Mouse (Mus musculus): ENCODE results near the gene Ngef. TPM values are rescaled to one million over a fixed set of nuclear protein-coding genes. Genes with fewer than 3 reads are reported as not detected.

Gene Ngef
- polyA plus RNA-seq, 1 experiment: 5.2 TPM

DNA sequence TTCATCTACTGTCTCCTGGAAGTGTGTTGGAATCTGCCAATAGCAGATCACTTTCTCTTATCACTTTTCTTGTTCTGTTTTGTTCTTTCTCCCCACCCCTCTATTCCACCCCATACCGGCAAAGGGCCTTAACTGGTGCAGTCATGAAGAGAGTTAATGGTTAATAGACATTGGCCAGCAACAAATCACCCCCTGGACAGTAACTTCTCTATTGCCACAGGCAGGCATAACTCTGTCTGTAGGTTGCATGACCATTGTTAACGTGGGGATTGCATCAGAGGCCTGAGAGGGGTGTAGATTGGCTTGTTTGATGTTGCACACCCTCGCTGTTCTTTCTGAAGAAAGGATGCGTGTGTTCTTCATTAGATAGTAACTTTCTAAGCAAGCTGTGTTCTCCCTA is 124.2 kb downstream of the Ngef start:
- Histone ChIP-seq H3K4me3 (no peak overlapping the region), H3K27me3 (ENCODE audit: control insufficient read depth, insufficient read depth, insufficient read length) (no peaks in the 10 kb centered on the region), H3ac (ENCODE audit: control insufficient read depth, insufficient read length) (no peak overlapping the region), H3K79me2 (ENCODE audit: control insufficient read depth, insufficient read depth) (no peaks in the 10 kb centered on the region), H3K36me3 (ENCODE audit: control insufficient read depth, insufficient read depth) (peaks cover 55% of the 10 kb centered on the region), H3K4me2 (ENCODE audit: low read depth) (no peak overlapping the region)
- TF ChIP-seq USF1 (IDR thresholded peaks at IDR 0.05; ENCODE audit: low read depth) (no peak), MYOD1 (IDR thresholded peaks at IDR 0.05; ENCODE audit: control insufficient read depth in 1 of 3, insufficient read length in 2 of 3, low read depth in 2 of 3) (no peak), CEBPB (IDR thresholded peaks at IDR 0.05; ENCODE audit: insufficient read depth, poor library complexity, severe bottlenecking) (no peak), E2F4 (IDR thresholded peaks at IDR 0.05; ENCODE audit: insufficient read depth) (no peak), POLR2AphosphoS2 (IDR thresholded peaks at IDR 0.05; ENCODE audit: insufficient read length, low read depth) (no peak), POLR2A (IDR thresholded peaks at IDR 0.05; ENCODE audit: insufficient read length, low read depth) (no peak), MYOG (IDR thresholded peaks at IDR 0.05; ENCODE audit: control insufficient read depth in 1 of 3, insufficient read depth in 1 of 3, insufficient read length in 2 of 3, low read depth in 2 of 3) (no peak)

DNA sequence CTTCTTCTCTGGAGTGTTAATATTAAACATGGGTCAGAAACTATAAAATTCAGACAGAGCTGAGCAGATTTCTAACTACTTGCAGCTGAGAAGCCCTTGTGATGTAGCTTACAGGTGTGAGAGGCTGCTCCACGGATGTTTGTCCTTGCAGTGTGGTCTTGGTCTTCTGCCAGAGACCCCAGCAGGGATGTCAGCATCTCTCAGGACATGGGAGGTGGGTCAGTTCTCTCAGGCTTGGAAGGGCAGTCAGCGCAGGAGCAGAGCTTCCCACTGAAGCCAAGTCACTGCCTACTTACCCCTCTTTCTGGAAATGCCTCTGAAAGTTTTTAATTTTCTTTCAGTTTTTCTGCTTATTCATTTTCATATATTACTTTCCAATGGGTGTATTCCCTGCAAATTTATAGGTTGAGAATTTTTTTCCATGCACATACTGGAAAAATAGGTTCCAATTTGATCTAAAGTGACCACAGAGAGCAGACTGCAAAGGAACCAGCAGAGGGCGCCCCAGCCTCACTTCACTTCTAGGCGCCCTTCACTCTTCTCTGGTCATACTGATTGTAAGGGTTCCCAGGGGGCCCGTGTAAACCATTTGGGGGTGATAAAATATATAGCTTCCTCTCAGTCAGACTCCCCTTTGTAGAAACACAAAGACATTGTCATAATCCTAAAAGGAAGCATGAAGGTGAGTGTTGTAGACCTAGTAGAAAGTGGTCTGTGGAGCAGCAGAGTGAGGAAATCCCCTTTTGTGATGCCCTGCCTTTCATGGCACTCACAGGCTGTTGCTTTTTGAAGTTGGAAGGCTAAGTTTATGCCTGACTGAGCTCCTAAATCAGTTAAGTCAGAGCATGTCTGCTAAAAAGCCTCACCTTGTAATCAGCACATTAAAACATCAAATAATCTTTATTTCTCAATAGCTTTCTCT is 126.2 kb downstream of the Ngef start:
- Histone ChIP-seq H3K4me3 (no peak overlapping the region), H3K79me2 (ENCODE audit: control insufficient read depth, insufficient read depth) (no peaks in the 10 kb centered on the region), H3K27me3 (ENCODE audit: control insufficient read depth, insufficient read depth, insufficient read length) (no peaks in the 10 kb centered on the region), H3ac (ENCODE audit: control insufficient read depth, insufficient read length) (no peak overlapping the region), H3K4me2 (ENCODE audit: low read depth) (no peak overlapping the region), H3K36me3 (ENCODE audit: control insufficient read depth, insufficient read depth) (peaks cover 67% of the 10 kb centered on the region)
- no peak for TF ChIP-seq TCF12 (IDR thresholded peaks at IDR 0.05; ENCODE audit: insufficient read depth, poor library complexity, severe bottlenecking)
- TF ChIP-seq TCF3 (IDR thresholded peaks at IDR 0.05; ENCODE audit: insufficient read length, low read depth): no peak
- TF ChIP-seq REST (IDR thresholded peaks at IDR 0.05; ENCODE audit: insufficient read depth, insufficient read length): no peak
- no peak for TF ChIP-seq MYOG (IDR thresholded peaks at IDR 0.05; ENCODE audit: control insufficient read depth in 1 of 3, insufficient read depth in 1 of 3, insufficient read length in 2 of 3, low read depth in 2 of 3)
- TF ChIP-seq SRF (IDR thresholded peaks at IDR 0.05; ENCODE audit: control insufficient read depth, insufficient read length, low read depth): no peak
- no peak for TF ChIP-seq POLR2A (IDR thresholded peaks at IDR 0.05; ENCODE audit: insufficient read length, low read depth)
- no peak for TF ChIP-seq CEBPB (IDR thresholded peaks at IDR 0.05; ENCODE audit: insufficient read depth, poor library complexity, severe bottlenecking)
- no peak for TF ChIP-seq USF1 (IDR thresholded peaks at IDR 0.05; ENCODE audit: low read depth)
- TF ChIP-seq MAX (IDR thresholded peaks at IDR 0.05; ENCODE audit: low read depth): no peak
- TF ChIP-seq MYOD1 (IDR thresholded peaks at IDR 0.05; ENCODE audit: control insufficient read depth in 1 of 3, insufficient read length in 2 of 3, low read depth in 2 of 3): no peak
- no peak for TF ChIP-seq E2F4 (IDR thresholded peaks at IDR 0.05; ENCODE audit: insufficient read depth)
- no peak for TF ChIP-seq POLR2AphosphoS2 (IDR thresholded peaks at IDR 0.05; ENCODE audit: insufficient read length, low read depth)

DNA sequence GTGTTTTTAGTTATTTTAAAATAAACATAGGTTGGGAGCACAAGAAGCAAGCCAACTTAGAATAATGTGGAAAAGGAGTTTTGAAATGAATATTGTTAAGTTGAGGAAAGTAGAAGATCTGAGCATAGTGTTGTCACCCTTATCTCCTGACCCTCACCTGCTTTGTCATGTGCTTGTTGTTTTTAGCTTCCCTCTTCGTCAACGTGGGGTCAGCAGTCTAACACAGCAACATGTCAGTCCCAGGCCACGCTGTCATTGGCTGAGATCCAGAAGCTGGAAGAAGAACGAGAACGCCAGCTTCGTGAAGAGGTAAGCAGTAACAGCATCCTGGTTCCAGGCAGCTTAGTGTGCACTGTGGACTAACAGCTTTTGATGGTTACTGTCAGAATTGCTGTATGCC is 137.1 kb downstream of the Ngef start:
- Histone ChIP-seq H3K79me2 (ENCODE audit: control insufficient read depth, insufficient read depth) (no peaks in the 10 kb centered on the region), H3K27me3 (ENCODE audit: control insufficient read depth, insufficient read depth, insufficient read length) (no peaks in the 10 kb centered on the region), H3K4me3 (no peak overlapping the region), H3K36me3 (ENCODE audit: control insufficient read depth, insufficient read depth) (peaks cover 59% of the 10 kb centered on the region), H3K4me2 (ENCODE audit: low read depth) (no peak overlapping the region), H3ac (ENCODE audit: control insufficient read depth, insufficient read length) (no peak overlapping the region)
- TF ChIP-seq E2F4 (IDR thresholded peaks at IDR 0.05; ENCODE audit: insufficient read depth) (no peak), POLR2AphosphoS2 (IDR thresholded peaks at IDR 0.05; ENCODE audit: insufficient read length, low read depth) (no peak), MYOG (IDR thresholded peaks at IDR 0.05; ENCODE audit: control insufficient read depth in 1 of 3, insufficient read depth in 1 of 3, insufficient read length in 2 of 3, low read depth in 2 of 3) (no peak), TCF12 (IDR thresholded peaks at IDR 0.05; ENCODE audit: insufficient read depth, poor library complexity, severe bottlenecking) (no peak), USF1 (IDR thresholded peaks at IDR 0.05; ENCODE audit: low read depth) (no peak), TCF3 (IDR thresholded peaks at IDR 0.05; ENCODE audit: insufficient read length, low read depth) (no peak), CEBPB (IDR thresholded peaks at IDR 0.05; ENCODE audit: insufficient read depth, poor library complexity, severe bottlenecking) (no peak), MAX (IDR thresholded peaks at IDR 0.05; ENCODE audit: low read depth) (no peak), SRF (IDR thresholded peaks at IDR 0.05; ENCODE audit: control insufficient read depth, insufficient read length, low read depth) (no peak), REST (IDR thresholded peaks at IDR 0.05; ENCODE audit: insufficient read depth, insufficient read length) (no peak), POLR2A (IDR thresholded peaks at IDR 0.05; ENCODE audit: insufficient read length, low read depth) (no peak), MYOD1 (IDR thresholded peaks at IDR 0.05; ENCODE audit: control insufficient read depth in 1 of 3, insufficient read length in 2 of 3, low read depth in 2 of 3) (no peak)

DNA sequence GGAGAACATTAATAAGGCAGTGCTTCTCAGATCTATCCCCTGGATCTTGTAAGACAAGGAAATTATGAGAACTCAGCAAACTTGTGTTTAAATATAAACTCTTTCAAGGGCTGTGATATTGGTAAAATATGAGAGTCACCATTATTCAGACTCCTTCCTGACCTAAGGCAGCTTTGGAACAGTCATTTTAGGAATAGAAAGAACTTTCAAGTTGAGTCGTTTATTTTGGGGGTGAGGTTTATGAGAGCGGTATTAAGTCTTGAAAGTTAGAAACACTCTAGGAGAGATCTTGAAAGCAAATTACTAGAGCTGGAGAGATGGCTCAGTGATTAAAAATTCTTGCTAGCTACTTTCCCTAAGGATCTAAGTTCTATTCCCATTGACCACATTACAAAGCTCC is 138.5 kb downstream of the Ngef start:
- TF ChIP-seq CEBPB (IDR thresholded peaks at IDR 0.05; ENCODE audit: insufficient read depth, poor library complexity, severe bottlenecking) (no peak), MAX (IDR thresholded peaks at IDR 0.05; ENCODE audit: low read depth) (no peak), REST (IDR thresholded peaks at IDR 0.05; ENCODE audit: insufficient read depth, insufficient read length) (no peak), SRF (IDR thresholded peaks at IDR 0.05; ENCODE audit: control insufficient read depth, insufficient read length, low read depth) (no peak), MYOD1 (IDR thresholded peaks at IDR 0.05; ENCODE audit: control insufficient read depth in 1 of 3, insufficient read length in 2 of 3, low read depth in 2 of 3) (no peak), E2F4 (IDR thresholded peaks at IDR 0.05; ENCODE audit: insufficient read depth) (no peak), POLR2AphosphoS2 (IDR thresholded peaks at IDR 0.05; ENCODE audit: insufficient read length, low read depth) (no peak), TCF3 (IDR thresholded peaks at IDR 0.05; ENCODE audit: insufficient read length, low read depth) (no peak), USF1 (IDR thresholded peaks at IDR 0.05; ENCODE audit: low read depth) (no peak), TCF12 (IDR thresholded peaks at IDR 0.05; ENCODE audit: insufficient read depth, poor library complexity, severe bottlenecking) (no peak), POLR2A (IDR thresholded peaks at IDR 0.05; ENCODE audit: insufficient read length, low read depth) (no peak), MYOG (IDR thresholded peaks at IDR 0.05; ENCODE audit: control insufficient read depth in 1 of 3, insufficient read depth in 1 of 3, insufficient read length in 2 of 3, low read depth in 2 of 3) (no peak)
- no peaks in the 10 kb centered on the region for H3K27me3 ChIP-seq (ENCODE audit: control insufficient read depth, insufficient read depth, insufficient read length)
- peaks cover 54% of the 10 kb centered on the region for H3K36me3 ChIP-seq (ENCODE audit: control insufficient read depth, insufficient read depth)
- no peaks in the 10 kb centered on the region for H3K79me2 ChIP-seq (ENCODE audit: control insufficient read depth, insufficient read depth)
- H3K4me3 ChIP-seq: no peak overlapping the region
- H3K4me2 ChIP-seq (ENCODE audit: low read depth): no peak overlapping the region
- no peak overlapping the region for H3ac ChIP-seq (ENCODE audit: control insufficient read depth, insufficient read length)

Other genes starting within 250 kb of the Ngef start
- 19.0 TPM for gene Gigyf2, start 246.9 kb downstream of the Ngef start, polyA plus RNA-seq (2012; fragmentation: generic; extraction: Trizol)
- 0.12 TPM for gene Kcnj13, start 179.1 kb downstream of the Ngef start, polyA plus RNA-seq (2012; fragmentation: generic; extraction: Trizol)
- gene Snorc, start 103.6 kb downstream of the Ngef start, polyA plus RNA-seq (2012; fragmentation: generic; extraction: Trizol): not detected
- gene Neu2, start 64.0 kb downstream of the Ngef start, polyA plus RNA-seq (2012; fragmentation: generic; extraction: Trizol): 1.6 TPM
- gene Inpp5d, start 46.4 kb upstream of the Ngef start, polyA plus RNA-seq (2012; fragmentation: generic; extraction: Trizol): 0.13 TPM
- 21.8 TPM for gene Atg16l1, start 182.0 kb upstream of the Ngef start, polyA plus RNA-seq (2012; fragmentation: generic; extraction: Trizol)
- gene Sag, start 229.8 kb upstream of the Ngef start, polyA plus RNA-seq (2012; fragmentation: generic; extraction: Trizol): 0.72 TPM

All from myocyte (in vitro differentiated cells).